Mouse (Mus musculus) ES-E14 (cell line): ENCODE measurements around the gene Gm4788.
"Not testable (repeated sequence)": the region's sequence is repeated elsewhere in the genome, so short reads cannot be mapped to it uniquely, and the experiment has no call there.

Experiments
- CHD2 ChIP-seq: IDR thresholded peaks from 2 replicates; pipeline ENCODE4 v1.6.1; 2014; ENCODE audit warnings: mild to moderate bottlenecking, low read depth, low read length, inconsistent platforms
- MAFK ChIP-seq: IDR thresholded peaks from 2 replicates; pipeline ENCODE4 v1.6.1; 2014; ENCODE audit warnings: mild to moderate bottlenecking, low read depth, low read length, inconsistent platforms; ENCODE audit not compliant: insufficient read depth
- ZC3H11A ChIP-seq: IDR thresholded peaks from 2 replicates; pipeline ENCODE4 v1.6.1; 2012; ENCODE audit warnings: low read depth, mild to moderate bottlenecking, inconsistent platforms, low read length, borderline replicate concordance
- ZNF384 ChIP-seq: IDR thresholded peaks from 2 replicates; pipeline ENCODE4 v1.6.1; 2012; ENCODE audit warnings: low read depth, low read length, inconsistent platforms

GRCm38 (mm10) chr1:139716681-139717080 lies 64.4 kb downstream of the Gm4788 start:
- not testable (repeated sequence) for TF ChIP-seq CHD2, ZNF384, ZC3H11A, MAFK
